Mouse (Mus musculus) heart, postnatal 0 days (tissue): Measurements from ENCODE around the gene Smc4. TPM values are rescaled to one million over a fixed set of nuclear protein-coding genes. Genes with fewer than 3 reads are reported as not detected.

ENCODE experiments used
- ATAC-seq: fragments of 200-750 bp; cut with Nextera tagmentation; 2 replicates; pipeline ENCODE4 v1.8.0; 2017; ENCODE audit warnings: low read depth, moderate number of reproducible peaks, moderate library complexity; ENCODE audit not compliant: insufficient read depth
- DNase-seq: peaks from one replicate; pipeline ENCODE4 v3.0.0-alpha.2; 2016; ENCODE audit warnings: low spot score
- H3K27ac ChIP-seq: fragments of 300-500 bp; sonication (generic); 2 replicates; pipeline ENCODE4 v1.5.1; 2014; ENCODE audit warnings: low read depth, mild to moderate bottlenecking
- H3K27me3 ChIP-seq: fragments of 300-500 bp; sonication (generic); 2 replicates; pipeline ENCODE4 v1.6.1; 2014; ENCODE audit warnings: low read length, mixed read lengths; ENCODE audit not compliant: control insufficient read depth, insufficient read depth
- H3K36me3 ChIP-seq: fragments of 300-500 bp; sonication (generic); replicated peaks from 2 replicates; pipeline ENCODE4 v1.6.1; 2014; ENCODE audit warnings: low read length, mixed read lengths; ENCODE audit not compliant: control insufficient read depth, insufficient read depth
- H3K4me1 ChIP-seq: fragments of 300-500 bp; sonication (generic); 2 replicates; pipeline ENCODE4 v1.6.1; 2014; ENCODE audit warnings: antibody characterized with exemption; ENCODE audit not compliant: control insufficient read depth, insufficient read depth
- H3K4me2 ChIP-seq: fragments of 300-500 bp; sonication (generic); 2 replicates; pipeline ENCODE4 v1.6.1; 2014; ENCODE audit warnings: low read depth, mild to moderate bottlenecking, low read length, moderate library complexity
- H3K4me3 ChIP-seq: fragments of 300-500 bp; sonication (generic); 2 replicates; pipeline ENCODE4 v1.5.1; 2014; ENCODE audit warnings: low read depth, low read length
- H3K9ac ChIP-seq: fragments of 300-500 bp; sonication (generic); replicated peaks from 2 replicates; pipeline ENCODE4 v1.6.1; 2014; ENCODE audit warnings: low read depth, low read length, mixed read lengths
- H3K9me3 ChIP-seq: fragments of 300-500 bp; sonication (generic); replicated peaks from 2 replicates; pipeline ENCODE4 v1.6.1; 2016; ENCODE audit warnings: low read length; ENCODE audit not compliant: control insufficient read depth
- CTCF ChIP-seq: IDR thresholded peaks from 2 replicates; pipeline ENCODE4 v1.5.1; 2016; ENCODE audit warnings: antibody characterized with exemption, control low read depth, low read depth
- EP300 ChIP-seq: IDR thresholded peaks from 2 replicates; pipeline ENCODE4 v1.6.1; 2016; ENCODE audit warnings: antibody characterized with exemption, low read depth
- WGBS: fragments of 180-500 bp; shearing (Covaris S2); extraction: QIAGEN DNeasy Blood & Tissue Kit; methylation state at CpG from one replicate; pipeline ENCODE4 v1.1.7; 2014; 5-methylcytosine and 5-hydroxymethylcytosine counted together
- polyA plus RNA-seq: library from polyadenylated mRNA; unstranded; fragments of >200 nt; fragmentation: Nextera tagmentation; extraction: Ambion mirVana; gene quantifications from 2 replicates; pipeline ENCODE4 v1.2.1, GENCODE M21; 2015
- total RNA-seq: library from RNA; depleted of rRNA; stranded (reverse); fragments of >200 nt; gene quantifications from 2 replicates; pipeline ENCODE4 v1.2.3, GENCODE M21; 2014; ENCODE audit warnings: low replicate concordance; rRNA removed

The Smc4 gene
- total RNA-seq (32.8 and 52.5 TPM in 2 replicates), polyA plus RNA-seq (77.1 and 80.2 TPM in 2 replicates)

- 0 out of 2 replicates have a peak, but pooled peaks cover 3% of the 10 kb centered on the region for H3K36me3 ChIP-seq
- H3K9ac ChIP-seq: peak within 1 kb of the TSS; percentile 92
- DNase-seq: peak; percentile 99
- peak; percentile 92 for ATAC-seq
- WGBS: under 1% methylated on average over 75 of the region's 76 CpGs
- peaks cover 12% of the 10 kb centered on the region for H3K4me1 ChIP-seq
- peak within 1 kb of the TSS; percentile 79 for H3K4me2 ChIP-seq
- no peaks in the 10 kb centered on the region for H3K9me3 ChIP-seq
- peak within 1 kb of the TSS; percentile 97 for H3K4me3 ChIP-seq
- TF ChIP-seq EP300 (peak; percentile 63), CTCF (no peak)
- no peaks in the 10 kb centered on the region for H3K27me3 ChIP-seq
- H3K27ac ChIP-seq: peak within 1 kb of the TSS; percentile 96
Observed at GRCm38 (mm10) chr3:69004437-69005337, at the start of gene Smc4, which contains the start of gene Ift80. TSS of gene Smc4 (plus strand) at chr3:69004738. TSS of gene Ift80 (minus strand) at chr3:69004570.

GRCm38 (mm10) chr3:68956454-68956853 is 48.1 kb upstream of the Smc4 start:
- Histone ChIP-seq H3K4me2 (no peak overlapping the region), H3K9ac (no peak overlapping the region), H3K4me1 (no peaks in the 10 kb centered on the region), H3K4me3 (no peak overlapping the region), H3K9me3 (no peaks in the 10 kb centered on the region), H3K27ac (no peak overlapping the region), H3K36me3 (no peaks in the 10 kb centered on the region), H3K27me3 (no peaks in the 10 kb centered on the region)
- 54% methylated on average over 4 of the region's 4 CpGs for WGBS
- ATAC-seq (no peak), DNase-seq (no peak)
- no peak for TF ChIP-seq EP300
- TF ChIP-seq CTCF: no peak

GRCm38 (mm10) chr3:68957413-68957812 is 47.1 kb upstream of the Smc4 start:
- H3K4me1 ChIP-seq: no peaks in the 10 kb centered on the region
- no peak overlapping the region for H3K27ac ChIP-seq
- H3K9me3 ChIP-seq: no peaks in the 10 kb centered on the region
- H3K36me3 ChIP-seq: 0 out of 2 replicates have a peak, but pooled peaks cover 5% of the 10 kb centered on the region
- no peak for TF ChIP-seq EP300
- TF ChIP-seq CTCF: no peak
- WGBS: 87% methylated on average over 3 of the region's 3 CpGs
- no peak for DNase-seq
- no peak overlapping the region for H3K4me2 ChIP-seq
- no peak overlapping the region for H3K4me3 ChIP-seq
- no peaks in the 10 kb centered on the region for H3K27me3 ChIP-seq
- no peak overlapping the region for H3K9ac ChIP-seq
- ATAC-seq: no peak

DNA sequence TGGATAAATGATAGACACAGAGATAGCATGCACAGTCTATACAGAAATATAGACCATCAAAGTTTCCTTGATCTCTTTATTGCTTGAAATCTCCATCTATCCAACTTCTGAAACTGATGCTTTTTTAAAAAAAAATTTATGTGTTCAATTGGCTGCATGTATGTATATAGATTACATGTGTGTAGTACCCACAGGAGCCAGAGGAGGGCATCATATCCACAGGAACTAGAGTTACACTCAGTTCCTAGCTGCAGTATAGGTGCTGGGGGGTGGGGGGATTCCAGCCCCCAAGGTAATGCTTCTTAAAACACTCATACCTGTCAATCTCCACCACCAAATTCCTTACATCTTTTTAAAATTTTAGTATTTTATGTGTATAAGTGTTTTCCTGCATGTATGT is 39.9 kb upstream of the Smc4 start:
- H3K4me3 ChIP-seq: no peak overlapping the region
- no peak for ATAC-seq
- H3K4me1 ChIP-seq: no peaks in the 10 kb centered on the region
- H3K9ac ChIP-seq: no peak overlapping the region
- no peak overlapping the region for H3K4me2 ChIP-seq
- no peaks in the 10 kb centered on the region for H3K27me3 ChIP-seq
- no peak overlapping the region for H3K27ac ChIP-seq
- H3K9me3 ChIP-seq: no peaks in the 10 kb centered on the region
- peak; percentile 39 for TF ChIP-seq CTCF
- TF ChIP-seq EP300: no peak
- no peak for DNase-seq
- peaks cover 32% of the 10 kb centered on the region for H3K36me3 ChIP-seq

GRCm38 (mm10) chr3:68966527-68967285 is 37.8 kb upstream of the Smc4 start:
- no peak for ATAC-seq
- WGBS: 88% methylated on average over 6 of the region's 6 CpGs

More at GRCm38 (mm10) chr3:68966527-68967285, 37.8 kb upstream of the Smc4 start:
- Histone ChIP-seq H3K36me3 (peaks cover 32% of the 10 kb centered on the region), H3K27me3 (no peaks in the 10 kb centered on the region), H3K4me3 (no peak overlapping the region), H3K4me1 (no peaks in the 10 kb centered on the region), H3K9ac (no peak overlapping the region), H3K4me2 (no peak overlapping the region), H3K27ac (no peak overlapping the region; the same call in 1 of the 2 replicates), H3K9me3 (no peaks in the 10 kb centered on the region)
- TF ChIP-seq EP300 (no peak), CTCF (no peak)
- DNase-seq: no peak
